Mouse (Mus musculus) testis, adult 10 weeks (tissue): ENCODE measurements around the gene Gm35134. TPM values are rescaled to one million over a fixed set of nuclear protein-coding genes. Genes with fewer than 3 reads are reported as not detected.

Experiments used
- polyA plus RNA-seq: library from polyadenylated mRNA; stranded (reverse); fragments of 350-450 nt; fragmentation: Illumina TruSeq; extraction: RNeasy Lipid Tissue Mini Kit (QIAGEN cat#74804); gene quantifications from one replicate; pipeline ENCODE4 v1.2.3, GENCODE M21; 2014; ENCODE audit warnings: low read depth, low replicate concordance

Gm35134 gene
- 18.6 TPM for polyA plus RNA-seq

DNA sequence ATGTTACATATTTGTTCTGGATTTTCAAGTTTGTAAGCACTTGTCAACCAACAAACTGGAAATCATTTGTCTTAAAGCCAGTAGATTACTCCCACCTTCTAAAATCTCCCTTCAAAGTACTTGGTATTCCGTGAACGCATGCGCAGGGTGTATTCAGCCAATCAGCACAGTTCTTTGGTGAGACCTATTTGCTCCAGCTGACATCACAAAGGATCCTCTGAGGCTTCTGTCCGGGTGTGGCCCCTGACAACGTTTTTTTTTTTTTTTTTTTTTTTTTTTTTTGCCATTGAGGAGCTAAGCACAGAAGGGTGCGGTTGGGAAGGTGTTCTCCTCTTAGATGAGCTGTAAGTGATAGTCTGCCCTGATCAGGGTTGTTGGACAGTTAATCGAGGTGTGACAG lies at the start of gene Gm35134:
TSS of gene Gm35134 (plus strand) at position 301 of the 400 bp plus-strand sequence.

